Mouse (Mus musculus) spleen, postnatal 36 days (tissue): ENCODE results near the gene Zc3hav1l.
A peak's percentile ranks its signal among the peaks of the same experiment; 100 is the strongest.

Experiments used
- DNase-seq, 2 experiments: peaks; one replicate each; pipeline ENCODE4 v3.0.0; 2022; ENCODE audit warnings: low spot score in 2 of 2, mixed read lengths in 1 of 2

Gene Zc3hav1l

GRCm38 (mm10) chr6:38264466-38264865 lies 34.6 kb downstream of the Zc3hav1l start:
- no peak for DNase-seq

- no peak for DNase-seq
Observed at GRCm38 (mm10) chr6:38263393-38264159, 35.5 kb downstream of the Zc3hav1l start.

GRCm38 (mm10) chr6:38261877-38262276 lies 37.2 kb downstream of the Zc3hav1l start:
- DNase-seq = no peak

GRCm38 (mm10) chr6:38257506-38257905 lies 41.6 kb downstream of the Zc3hav1l start:
- DNase-seq = no peak

GRCm38 (mm10) chr6:38256793-38257192 lies 42.3 kb downstream of the Zc3hav1l start:
- DNase-seq = no peak

- DNase-seq = no peak
Observed at GRCm38 (mm10) chr6:38255794-38256193, 43.3 kb downstream of the Zc3hav1l start.

- peak; percentile 55 to 66 for DNase-seq
Observed at GRCm38 (mm10) chr6:38253736-38254641, 45.1 kb downstream of the Zc3hav1l start, which contains the start of gene D630045J12Rik. Gene D630045J12Rik (minus strand): TSS chr6:38254009.

GRCm38 (mm10) chr6:38252766-38253735 lies 46.0 kb downstream of the Zc3hav1l start:
- DNase-seq = no peak

GRCm38 (mm10) chr6:38252139-38252538 lies 46.9 kb downstream of the Zc3hav1l start:
- no peak for DNase-seq

GRCm38 (mm10) chr6:38251464-38251863 lies 47.6 kb downstream of the Zc3hav1l start:
- no peak for DNase-seq

- DNase-seq = no peak
Observed at GRCm38 (mm10) chr6:38247362-38247761, 51.7 kb downstream of the Zc3hav1l start.

- no peak for DNase-seq
Observed at GRCm38 (mm10) chr6:38244806-38245205, 54.3 kb downstream of the Zc3hav1l start.

GRCm38 (mm10) chr6:38244167-38244566 lies 54.9 kb downstream of the Zc3hav1l start:
- DNase-seq = no peak

- no peak for DNase-seq
Observed at GRCm38 (mm10) chr6:38242833-38243232, 56.2 kb downstream of the Zc3hav1l start.

GRCm38 (mm10) chr6:38242295-38242830 lies 56.7 kb downstream of the Zc3hav1l start:
- no peak for DNase-seq

- no peak for DNase-seq
Observed at GRCm38 (mm10) chr6:38241508-38241907, 57.6 kb downstream of the Zc3hav1l start.

GRCm38 (mm10) chr6:38240618-38241017 lies 58.4 kb downstream of the Zc3hav1l start:
- DNase-seq = no peak

- no peak for DNase-seq
Observed at GRCm38 (mm10) chr6:38238382-38238781, 60.7 kb downstream of the Zc3hav1l start.
